Mouse (Mus musculus): ENCODE measurements around the gene Stx8.

Stx8 gene

DNA sequence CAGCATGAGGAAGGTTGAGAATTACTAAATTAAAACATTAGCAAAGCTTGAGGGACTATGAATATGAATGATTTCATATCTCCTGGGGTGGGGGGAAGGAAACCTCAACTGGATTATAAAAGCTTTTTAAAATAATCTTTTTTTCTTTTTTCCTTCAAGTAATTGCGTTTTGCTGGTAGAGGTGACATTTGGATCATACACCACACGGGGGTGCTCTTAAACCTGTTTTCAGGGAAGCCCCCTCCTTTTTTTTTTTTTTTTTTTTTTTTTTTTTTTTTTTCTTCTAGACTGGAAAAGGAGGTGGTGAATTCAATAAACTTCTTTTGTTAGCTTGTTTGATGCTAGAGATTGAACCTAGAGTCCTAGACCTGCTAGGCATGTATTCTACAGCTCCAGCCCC, 9.3 kb downstream of the Stx8 start:
- no peak for DNase-seq (ENCODE audit: low spot score)

DNA sequence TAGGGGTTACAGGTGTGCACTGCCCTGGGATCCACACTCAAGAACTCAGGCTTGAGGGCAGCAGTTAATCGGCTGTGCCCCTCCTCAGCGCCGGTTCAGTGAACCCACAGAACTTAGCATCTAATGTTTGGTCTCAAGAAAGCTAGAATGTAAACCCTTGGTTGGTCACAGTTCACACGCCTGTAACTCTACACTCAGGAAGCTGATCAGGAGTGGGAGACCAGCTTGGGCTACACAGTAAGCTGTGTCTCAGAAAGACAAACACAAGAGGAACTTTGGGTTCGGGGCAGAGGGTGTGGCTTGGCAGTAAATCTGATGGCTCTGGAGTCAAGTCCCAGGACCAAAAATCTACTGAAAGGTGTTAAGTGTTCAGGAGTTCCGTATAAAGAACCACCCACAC, 17.6 kb downstream of the Stx8 start:
- no peak for DNase-seq (ENCODE audit: low spot score)

DNA sequence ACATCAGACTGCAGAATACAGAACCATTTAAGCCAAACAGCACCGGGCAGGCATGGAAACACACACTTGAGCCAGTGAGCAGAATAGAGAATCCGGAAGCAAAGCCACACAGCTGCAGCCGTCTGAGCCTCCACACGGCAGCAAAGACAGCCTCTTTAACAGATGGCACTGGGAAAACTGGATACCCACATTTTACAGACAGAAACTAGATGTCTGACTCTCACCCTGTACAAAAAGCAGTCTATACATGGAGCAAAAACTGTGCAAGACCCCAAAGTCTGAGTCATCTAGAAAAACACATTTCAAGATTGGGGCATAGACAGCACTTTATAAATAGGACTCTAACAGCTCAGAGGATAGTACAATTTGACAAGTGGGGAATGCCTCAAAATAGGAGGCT, 25.2 kb downstream of the Stx8 start:
- no peak for DNase-seq (ENCODE audit: low spot score)

DNA sequence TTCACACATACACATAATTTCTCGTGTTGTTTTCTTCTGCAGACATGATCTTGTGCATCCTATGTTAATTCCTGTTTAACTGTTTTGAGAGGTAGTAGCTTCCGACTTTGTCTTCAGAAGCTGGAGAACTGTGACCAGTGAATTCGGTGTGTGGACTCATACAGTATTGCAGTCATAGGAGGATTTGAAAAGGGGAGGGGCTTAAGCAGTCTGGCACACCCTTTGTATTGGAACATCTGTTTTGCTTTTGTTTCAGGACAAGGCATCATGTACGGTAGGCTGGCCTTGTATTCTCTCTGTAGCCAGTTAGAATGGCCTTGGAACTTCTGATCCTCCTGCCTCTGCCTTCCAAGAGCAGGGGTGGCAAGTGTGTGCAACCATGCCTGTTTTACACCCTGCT, 30.0 kb downstream of the Stx8 start:
- DNase-seq (ENCODE audit: low spot score): no peak

DNA sequence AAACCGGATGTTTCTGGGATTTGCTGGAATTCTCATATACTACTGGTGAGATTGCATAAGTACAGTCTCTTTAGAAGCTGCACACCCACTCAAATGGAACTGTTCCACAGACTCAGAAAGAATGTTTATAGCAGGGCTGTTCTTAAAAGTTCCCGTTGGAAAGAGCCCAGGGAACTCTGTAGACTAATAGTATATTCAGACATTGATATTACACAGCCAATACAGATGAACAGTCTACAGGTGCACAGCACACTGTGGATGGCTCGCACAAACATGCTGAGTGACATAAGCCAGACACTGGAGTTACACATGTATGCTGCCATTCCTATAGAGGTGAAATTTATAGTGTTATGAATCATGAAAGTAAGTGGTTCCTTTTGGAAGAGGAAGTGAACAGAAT, 32.9 kb downstream of the Stx8 start:
- peak; percentile 17 for DNase-seq (ENCODE audit: low spot score)

DNA sequence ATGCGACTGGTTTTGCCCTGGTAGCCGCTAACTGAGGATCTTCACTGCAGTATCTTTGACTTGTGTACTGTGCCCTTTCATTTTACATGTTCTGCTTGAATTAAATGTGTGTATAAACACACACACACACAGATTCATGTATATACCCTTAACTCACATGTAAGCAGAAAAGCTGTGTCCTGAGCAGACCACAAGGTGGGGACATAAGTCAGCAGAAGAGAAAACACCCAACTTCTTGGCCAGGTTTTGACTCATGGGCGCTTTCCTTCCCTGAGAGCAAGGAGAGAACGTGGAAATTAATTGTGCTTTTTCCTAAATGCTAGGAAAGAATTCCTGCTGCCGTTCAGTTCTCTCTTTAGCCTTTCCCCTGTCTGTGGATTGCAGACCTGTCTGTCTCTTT, 33.6 kb downstream of the Stx8 start:
- no peak for DNase-seq (ENCODE audit: low spot score)

DNA sequence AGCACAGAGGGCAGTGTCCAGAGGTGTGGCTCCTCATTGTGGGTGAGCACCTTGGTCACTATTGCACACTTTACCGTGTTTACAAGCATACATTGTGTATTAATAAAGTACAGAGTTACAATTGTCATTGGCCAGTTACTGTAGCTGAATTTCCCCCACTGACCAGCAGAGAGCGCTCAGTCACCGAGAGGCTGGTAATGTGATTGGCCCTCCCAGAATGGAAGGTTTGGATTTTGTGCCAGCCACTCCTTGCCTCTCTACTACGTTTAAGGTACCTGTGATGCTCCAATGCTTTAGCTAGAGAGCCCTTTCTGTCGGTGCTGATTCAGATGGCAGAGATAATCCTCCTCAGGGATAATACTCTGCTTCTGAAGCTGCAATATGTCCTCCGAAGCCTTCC, 38.2 kb downstream of the Stx8 start:
- DNase-seq (ENCODE audit: low spot score): peak; percentile 60

DNA sequence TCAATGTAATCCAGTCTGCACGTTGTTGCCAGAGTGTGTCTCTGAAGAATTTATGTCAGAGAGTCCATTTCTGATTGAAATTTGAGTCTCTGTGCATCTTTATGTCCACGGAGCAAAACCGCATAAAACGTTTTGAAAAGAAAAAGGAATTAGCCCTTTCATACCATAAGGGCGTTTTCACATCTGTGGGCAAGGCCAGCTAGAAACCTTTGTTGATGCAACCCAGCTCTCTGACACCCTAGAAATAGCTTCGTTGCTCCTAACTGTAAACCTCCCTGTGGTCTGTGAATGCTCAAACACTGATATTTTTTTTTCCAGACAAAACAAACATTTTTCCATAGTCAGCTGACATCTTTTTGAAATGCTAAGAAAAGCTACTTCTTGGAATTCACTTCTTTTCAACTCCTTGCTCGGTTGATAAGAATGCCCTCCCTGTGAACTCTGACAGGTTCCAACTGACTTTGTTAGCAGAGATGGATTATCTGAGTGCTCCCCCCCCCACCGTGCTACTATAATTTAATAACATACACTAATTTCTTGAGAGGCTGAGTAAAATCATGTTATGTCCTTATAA, 40.3 kb downstream of the Stx8 start:
- no peak for DNase-seq (ENCODE audit: low spot score)

DNA sequence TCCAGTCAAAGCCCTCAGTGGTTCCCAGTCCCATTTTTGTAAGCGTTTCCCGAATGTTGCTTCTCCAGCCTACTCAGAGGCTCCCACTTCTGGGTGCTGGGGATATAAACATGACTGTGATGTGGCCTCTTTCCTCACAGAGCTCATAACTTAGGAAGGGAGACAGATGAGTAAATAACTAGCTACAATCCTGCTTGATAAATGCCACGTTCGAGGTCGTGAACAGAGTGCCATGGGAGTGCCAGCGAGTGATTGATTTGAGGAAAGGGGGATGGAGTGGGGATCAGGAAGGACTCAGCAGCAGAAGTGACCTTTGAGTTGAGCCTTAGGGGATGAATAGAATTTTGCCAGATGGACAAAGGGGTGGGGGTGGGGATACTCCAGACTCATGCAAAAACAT, 41.7 kb downstream of the Stx8 start:
- DNase-seq (ENCODE audit: low spot score): no peak

DNA sequence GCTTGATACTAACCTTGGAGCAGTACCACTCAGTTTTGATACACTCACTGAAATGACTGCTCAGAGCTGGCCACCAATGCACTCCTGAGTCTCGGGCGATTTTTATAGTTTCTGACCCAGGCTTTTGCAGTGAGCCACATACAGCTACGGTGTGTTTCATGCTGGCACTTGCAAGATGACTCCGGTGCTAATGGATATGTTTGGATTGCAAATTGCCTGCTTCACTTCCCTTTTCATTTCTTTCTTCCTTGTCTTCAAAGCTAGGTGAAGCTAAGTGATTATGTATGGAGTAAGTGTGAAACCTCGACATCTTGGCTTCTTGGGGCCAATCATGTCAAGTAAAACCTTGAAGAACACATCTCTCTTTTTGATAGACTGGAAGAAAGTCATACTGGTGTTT, 43.4 kb downstream of the Stx8 start:
- no peak for DNase-seq (ENCODE audit: low spot score)

DNA sequence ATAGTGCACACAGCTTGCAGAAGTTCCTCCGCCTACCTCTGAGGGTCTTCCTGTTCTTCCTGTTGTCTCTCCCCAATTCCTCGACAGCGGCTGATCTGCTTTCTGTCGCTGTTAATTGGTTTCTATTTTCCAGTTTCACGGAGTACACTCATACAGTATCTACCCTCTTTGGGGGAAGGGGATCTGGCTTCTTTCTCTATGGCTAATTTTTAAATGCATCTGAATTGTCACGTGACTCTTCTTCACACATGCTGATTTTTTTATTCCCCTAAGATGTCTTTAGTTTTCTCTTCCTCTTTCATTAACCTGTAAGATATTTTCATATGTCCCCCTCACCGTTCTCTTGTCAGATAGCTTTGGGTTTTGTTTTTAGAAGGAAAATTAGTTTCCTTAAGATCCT, 46.2 kb downstream of the Stx8 start:
- no peak for DNase-seq (ENCODE audit: low spot score)

DNA sequence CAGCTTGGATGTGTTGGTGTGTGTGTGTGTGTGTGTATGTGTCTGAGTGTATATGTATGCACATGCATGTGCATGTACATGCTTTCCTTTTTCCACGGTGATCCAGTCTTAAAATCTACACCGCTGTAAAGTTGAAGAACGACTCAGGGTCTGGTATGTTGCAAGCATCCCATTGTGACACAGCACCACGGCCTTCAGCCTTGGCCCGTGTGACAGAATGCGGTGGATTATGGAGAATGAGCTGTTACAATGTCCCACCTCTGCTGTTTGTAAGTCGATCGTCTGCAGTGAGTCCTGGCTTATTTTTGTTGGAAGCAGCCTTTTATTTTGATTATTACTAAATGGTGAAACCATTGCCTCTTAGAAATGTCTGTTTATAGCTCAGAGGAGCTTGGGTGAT, 52.2 kb downstream of the Stx8 start:
- no peak for DNase-seq (ENCODE audit: low spot score)

DNA sequence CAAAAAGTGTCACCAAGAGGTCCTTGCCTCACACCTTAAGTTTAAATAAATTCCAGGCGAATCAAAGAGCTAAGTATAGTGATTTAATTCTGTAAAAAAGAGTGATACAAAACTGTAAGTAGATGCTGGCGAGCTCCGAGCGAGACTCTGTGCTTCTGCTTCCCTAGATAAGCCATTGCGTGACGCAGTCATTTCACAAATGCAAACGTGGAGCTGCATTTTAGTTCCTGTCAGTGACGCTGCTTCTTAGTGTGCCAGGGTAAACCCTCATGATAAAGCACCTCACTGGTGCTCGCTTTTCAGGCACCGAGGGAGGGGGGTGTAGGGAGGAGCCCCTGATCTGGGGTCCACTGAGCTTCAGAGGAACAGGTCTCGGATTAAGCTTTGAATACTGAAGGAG, 53.2 kb downstream of the Stx8 start:
- no peak for DNase-seq (ENCODE audit: low spot score)

DNA sequence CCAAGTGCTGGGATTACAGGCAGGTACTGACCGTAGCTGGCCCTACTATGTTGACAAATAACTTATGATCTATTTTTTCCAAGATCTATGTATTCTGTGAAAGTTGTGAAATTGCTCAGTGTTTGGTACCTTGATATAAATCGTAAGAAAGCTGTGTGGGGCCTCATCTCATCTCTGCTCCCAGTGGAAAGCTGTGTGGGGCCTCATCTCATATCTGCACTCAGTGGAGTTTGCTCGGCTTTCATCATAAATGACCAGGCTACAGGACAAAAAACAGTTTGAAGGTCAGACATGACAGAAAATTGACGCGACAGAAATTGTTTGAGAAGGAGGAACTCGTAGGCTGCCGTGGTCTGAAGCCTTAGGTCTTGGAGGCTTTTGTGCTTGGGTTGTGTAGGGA, 56.0 kb downstream of the Stx8 start:
- DNase-seq (ENCODE audit: low spot score): no peak

DNA sequence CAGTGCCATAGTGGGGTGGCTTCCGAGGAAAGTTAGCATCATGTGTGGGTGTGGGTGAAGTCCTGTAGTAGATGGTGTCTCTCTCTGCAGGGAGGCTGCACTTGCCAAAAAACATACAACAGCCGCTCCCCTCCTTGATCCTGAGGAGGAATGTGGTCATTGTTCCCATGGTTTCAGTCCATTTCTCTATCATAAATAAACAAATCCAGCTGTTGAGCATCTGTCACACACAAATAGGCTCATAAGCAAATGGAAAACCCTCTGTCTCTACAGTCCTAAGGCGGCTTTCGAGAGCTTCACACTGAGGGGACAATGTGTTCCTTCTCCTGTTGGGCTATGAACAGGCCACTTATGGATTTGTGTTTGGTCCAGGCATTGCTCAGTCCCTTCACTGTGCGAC, 56.9 kb downstream of the Stx8 start:
- DNase-seq (ENCODE audit: low spot score): no peak

DNA sequence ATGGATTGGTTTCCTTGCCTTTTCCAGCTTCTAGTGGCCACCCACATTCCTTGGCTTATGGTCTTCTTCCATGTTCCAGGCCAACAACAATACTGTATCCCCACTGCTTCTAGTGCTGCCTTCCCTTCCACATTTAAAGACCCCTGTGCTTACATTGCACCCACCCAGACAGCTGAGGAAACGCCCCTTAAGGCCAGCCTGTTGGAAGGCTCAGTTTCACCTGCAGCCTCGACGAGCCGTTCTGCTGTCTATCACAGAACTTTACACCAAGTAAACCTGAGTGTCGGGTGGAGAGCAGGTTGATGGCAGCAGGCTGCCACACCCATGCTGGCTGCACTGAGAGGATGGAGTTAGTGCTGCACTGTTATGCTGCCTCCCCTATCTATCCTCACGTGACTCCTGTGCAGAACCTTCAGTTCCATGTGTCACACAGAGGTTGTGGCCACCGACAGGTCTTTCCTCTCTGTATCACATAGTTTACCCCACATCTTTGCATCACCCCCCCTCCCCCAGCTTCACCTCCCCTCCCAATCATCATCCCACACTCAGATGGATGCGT, 57.9 kb downstream of the Stx8 start:
- no peak for DNase-seq (ENCODE audit: low spot score)

DNA sequence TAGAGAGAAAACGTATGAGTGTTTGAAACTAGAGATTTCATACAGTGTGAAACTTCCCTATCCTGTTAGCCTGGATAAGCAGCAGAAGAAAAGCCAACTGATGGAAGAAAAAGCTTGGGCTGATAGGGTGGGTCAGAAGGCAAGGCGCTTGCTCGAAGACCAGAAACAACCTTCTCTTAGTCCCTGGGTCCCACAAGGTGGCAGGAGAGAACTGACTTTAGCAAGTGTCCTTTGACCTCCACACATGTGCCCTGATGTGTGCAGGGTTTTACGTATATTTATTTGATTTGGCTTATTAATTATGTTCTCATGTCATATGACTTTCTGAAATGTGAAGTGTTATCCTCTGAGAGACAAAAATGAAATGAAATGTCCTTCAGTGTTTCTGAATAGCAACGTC, 60.6 kb downstream of the Stx8 start:
- no peak for DNase-seq (ENCODE audit: low spot score)

DNA sequence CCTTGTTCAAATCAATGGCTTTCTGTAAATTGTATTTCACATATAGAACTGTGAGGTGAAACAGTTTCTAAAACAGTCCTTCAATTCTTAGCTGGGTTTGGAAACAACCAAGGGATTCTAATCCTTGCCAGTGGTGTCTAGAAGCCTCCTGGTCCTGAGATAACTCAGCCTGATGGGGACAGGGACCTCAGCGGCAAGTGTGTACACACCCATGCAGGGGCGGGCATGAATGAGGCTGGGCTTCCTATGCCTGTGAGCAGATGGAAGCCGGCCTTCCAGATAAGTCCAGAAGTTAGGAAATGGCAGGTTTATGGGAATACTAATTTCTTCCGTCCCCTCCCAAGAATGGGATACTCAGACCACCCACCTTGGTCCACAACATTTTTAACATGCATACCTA, 63.1 kb downstream of the Stx8 start:
- no peak for DNase-seq (ENCODE audit: low spot score)

DNA sequence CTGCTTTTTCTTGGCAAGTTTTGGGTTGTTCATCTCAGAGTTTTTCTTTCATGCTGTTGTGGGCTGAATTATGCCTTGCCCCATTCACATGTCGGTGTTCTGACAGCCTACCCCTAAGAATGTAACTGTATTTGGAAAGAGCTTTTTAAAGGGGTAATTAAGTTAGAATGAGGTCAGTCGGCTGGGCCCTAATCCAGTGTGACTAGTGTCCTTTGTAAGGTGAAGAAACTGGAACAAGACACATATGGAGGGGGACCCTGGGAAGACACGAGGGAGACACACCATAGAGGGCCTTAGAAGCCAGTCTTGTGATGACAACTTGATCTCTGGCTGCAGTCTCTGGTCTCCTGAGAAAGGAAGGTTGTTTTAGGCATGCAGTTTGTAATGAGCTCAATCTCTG, 63.9 kb downstream of the Stx8 start:
- no peak for DNase-seq (ENCODE audit: low spot score)

DNA sequence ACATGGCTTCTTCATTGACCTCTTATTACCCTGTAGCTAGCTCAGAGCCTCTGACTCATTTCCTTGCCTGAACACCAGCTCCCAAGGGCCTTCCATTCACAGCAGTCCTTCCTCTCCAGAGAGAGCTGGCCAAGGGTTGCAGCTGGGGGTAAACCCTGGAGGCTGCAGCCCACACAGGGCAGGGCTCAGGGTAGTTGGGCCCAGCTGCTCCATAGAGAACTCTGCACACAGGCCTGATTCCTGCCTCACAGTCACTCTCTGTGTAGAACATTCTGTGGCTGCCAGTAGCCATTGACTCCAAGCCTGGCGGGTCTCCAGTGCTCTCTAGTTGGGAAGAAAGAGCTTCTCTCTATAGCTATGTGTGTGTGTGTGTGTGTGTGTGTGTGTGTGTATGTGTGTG, 64.8 kb downstream of the Stx8 start:
- DNase-seq (ENCODE audit: low spot score): peak; percentile 43

DNA sequence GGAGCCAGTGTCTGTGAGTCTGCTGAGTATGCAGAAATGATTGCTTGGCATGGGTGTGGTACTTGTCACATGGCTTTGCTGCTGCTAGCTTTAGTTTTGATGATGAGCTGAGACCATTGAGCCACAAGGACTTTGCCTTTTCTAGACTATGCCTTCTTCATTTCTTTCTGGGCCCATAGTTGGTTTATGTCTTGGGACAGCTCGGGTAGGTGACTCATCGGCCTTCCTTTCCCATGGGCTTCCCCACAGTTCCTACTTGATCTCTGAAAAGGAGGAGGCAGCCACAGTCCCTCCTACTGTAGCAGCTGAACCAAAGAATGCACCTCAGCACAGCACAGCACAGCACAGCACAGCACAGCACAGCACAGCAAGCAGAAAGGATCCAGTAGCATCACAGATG, 66.5 kb downstream of the Stx8 start:
- DNase-seq (ENCODE audit: low spot score): no peak

DNA sequence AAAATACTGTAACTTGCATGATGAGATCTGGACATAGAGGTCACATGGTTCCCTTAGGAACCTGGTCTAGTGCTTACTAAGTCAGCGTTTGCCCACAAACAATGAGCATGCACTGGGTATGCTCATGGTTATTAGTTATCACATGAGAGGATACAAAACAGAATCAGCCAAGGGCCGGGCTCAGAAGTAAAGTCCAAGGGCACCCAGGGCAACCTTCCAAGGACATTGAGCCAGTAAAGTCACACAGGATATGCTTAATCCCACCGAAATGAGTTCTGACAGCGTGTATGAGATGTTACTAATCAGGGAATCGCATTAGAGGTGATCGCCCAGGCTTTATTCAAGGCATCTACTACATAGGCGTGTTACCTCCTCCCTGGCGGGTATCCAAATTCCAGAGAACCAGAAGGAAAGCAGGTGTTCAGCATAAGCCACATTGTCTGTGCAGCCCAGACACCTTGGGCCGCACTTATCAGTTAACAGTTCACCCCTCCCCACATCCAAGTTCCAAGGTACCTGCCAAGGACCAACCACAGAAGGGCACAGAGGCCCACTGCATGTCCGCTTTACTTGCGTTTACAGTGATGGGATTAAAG, 67.4 kb downstream of the Stx8 start:
- no peak for DNase-seq (ENCODE audit: low spot score)

DNA sequence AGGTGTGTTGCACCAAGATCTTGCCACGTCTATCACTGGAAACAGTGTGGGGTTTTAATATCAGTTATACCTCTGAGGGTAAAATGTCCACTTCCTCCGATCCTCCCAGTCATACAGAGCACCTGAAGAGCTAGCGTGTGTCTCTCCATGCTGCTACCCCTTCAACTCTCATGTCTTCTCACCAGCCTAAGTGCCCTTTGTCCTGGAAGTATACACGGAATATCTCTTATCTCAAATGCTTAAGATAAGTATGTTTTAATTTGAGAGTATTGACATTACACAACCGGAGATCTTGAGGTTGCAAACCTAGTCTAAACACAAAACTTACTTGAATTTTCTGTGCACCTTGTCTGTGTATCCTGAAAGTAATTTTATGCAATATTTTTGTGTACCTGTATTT, 68.4 kb downstream of the Stx8 start:
- DNase-seq (ENCODE audit: low spot score): no peak

DNA sequence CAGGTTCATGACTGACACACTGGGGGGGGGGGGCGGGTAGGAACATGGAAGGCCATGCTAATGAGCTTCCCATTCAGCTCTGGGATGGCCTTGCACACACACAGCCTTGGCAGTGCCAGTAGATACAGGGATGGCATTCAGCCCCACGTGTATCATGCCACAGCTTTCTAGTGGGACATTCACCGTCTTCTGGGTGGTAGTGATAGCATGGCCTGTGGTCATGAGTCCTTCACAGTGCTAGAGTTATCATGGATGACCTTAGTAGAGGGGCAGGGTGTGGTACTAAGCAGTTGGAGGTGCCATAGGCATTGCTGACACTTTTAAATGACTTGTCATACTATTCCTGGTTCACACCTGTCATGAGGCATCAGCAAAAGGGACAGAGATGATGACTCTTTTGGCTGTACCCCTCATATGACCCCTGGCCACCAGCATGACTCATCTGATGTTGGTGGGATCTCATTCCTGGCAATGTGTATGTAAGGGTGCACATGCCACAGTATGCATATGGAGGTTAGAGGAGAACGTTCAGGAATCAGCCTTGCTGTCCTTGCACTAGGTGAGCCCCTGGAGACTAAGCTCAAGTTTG, 69.4 kb downstream of the Stx8 start:
- no peak for DNase-seq (ENCODE audit: low spot score)
